ENCODE assay signal across 8 mouse cellular contexts in genomic region chr13:102537424-102538242, GRCm38 (mm10).
DNase-seq lines count a peak whose midpoint lies in the region; ATAC-seq lines count a peak whose summit lies in the region.

No protein-coding gene starts in this region.

- ATAC-seq in frontal cortex, adult (ENCODE audit: low TSS enrichment) = peak; percentile 33; the same call in 1 of the 2 replicates

- DNase-seq in frontal cortex, postnatal 14 days (ENCODE audit: low spot score in 2 of 2) = no peak
- DNase-seq in urinary bladder, postnatal 14 days (ENCODE audit: low spot score) = peak; percentile 8
- no peak for DNase-seq in urinary bladder, adult 2 months (ENCODE audit: low spot score)
- peak; percentile 8 to 19 for DNase-seq in kidney, adult 8-10 months
- peak; percentile 30 for DNase-seq in lung, postnatal 36 days
- no peak for DNase-seq in cerebellum, postnatal 4 days (ENCODE audit: low spot score in 2 of 2)
- DNase-seq in right cerebral cortex, postnatal 14 days = no peak

Comparison
In these comparisons a context has a peak if more than half of its experiments do, and no peak if none do; other contexts are left out.
1. DNase-seq: peak in urinary bladder, postnatal 14 days (single experiment), kidney, adult 8-10 months (2 of 2) and lung, postnatal 36 days (single experiment); none in frontal cortex, postnatal 14 days (0 of 2), urinary bladder, adult 2 months (single experiment), cerebellum, postnatal 4 days (0 of 2) and right cerebral cortex, postnatal 14 days (single experiment).